Comparison of ENCODE assay signal across 20 mouse cellular contexts in the genomic region with DNA sequence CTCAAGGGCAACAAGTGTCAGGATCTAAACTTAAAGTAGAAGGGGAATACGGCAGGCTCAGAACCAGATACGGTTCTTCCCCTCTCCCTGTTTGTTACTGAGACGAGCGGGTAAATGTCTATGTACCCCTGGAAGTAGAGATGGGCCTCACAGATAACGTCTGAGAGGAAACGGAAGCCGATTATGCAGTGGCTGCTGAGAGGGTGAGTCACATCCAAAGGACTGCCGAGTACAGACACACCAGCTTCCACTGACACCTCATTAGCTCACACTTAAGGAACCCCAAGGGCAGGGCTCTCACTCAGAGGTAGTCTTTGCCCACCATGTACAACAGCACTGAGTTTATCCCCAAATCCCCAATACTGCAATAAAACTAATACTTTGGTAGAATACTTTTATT. TPM values are rescaled to one million over a fixed set of nuclear protein-coding genes. Genes with fewer than 3 reads are reported as not detected.
DNase-seq lines count a peak whose midpoint lies in the region; ATAC-seq and TF ChIP-seq lines count a peak whose summit lies in the region.
"Had no signal": no experiment of that assay in that cellular context is flagged by ENCODE, and none has a peak within 500 bp of the region (broad histone marks: within the 10 kb centered on the region; RNA-seq: fewer than 3 reads in every experiment).

No protein-coding gene starts in this region.

- WGBS in liver, embryonic 13.5 days (ENCODE audit: insufficient replicate concordance): 19% methylated on average over 8 of the region's 8 CpGs
- WGBS in intestine, postnatal 0 days: 51% methylated on average over 8 of the region's 8 CpGs

- no peak overlapping the region for H3K4me3 ChIP-seq in MEL (ENCODE audit: control insufficient read depth in 1 of 2, insufficient read depth in 1 of 2, low read depth in 2 of 2, low read length in 2 of 2)
- no peak overlapping the region for H3K4me3 ChIP-seq in liver, embryonic 13.5 days (replicated peaks)
- no peak overlapping the region for H3K4me3 ChIP-seq in intestine, postnatal 0 days (ENCODE audit: low read depth, low read length)
- H3K4me3 ChIP-seq: forebrain, embryonic 13.5 days; hindbrain, embryonic 13.5 days; limb, embryonic 12.5 days; midbrain, embryonic 10.5 days had no signal

- H3K9me3 ChIP-seq in MEL (replicated peaks; ENCODE audit: insufficient read depth, low read length): no peaks in the 10 kb centered on the region
- H3K9me3 ChIP-seq in liver, embryonic 13.5 days (replicated peaks): no peaks in the 10 kb centered on the region
- H3K9me3 ChIP-seq in intestine, postnatal 0 days (ENCODE audit: control insufficient read depth): no peaks in the 10 kb centered on the region
- H3K9me3 ChIP-seq: forebrain, embryonic 13.5 days; hindbrain, embryonic 13.5 days; limb, embryonic 12.5 days; midbrain, embryonic 10.5 days had no signal

- peak; percentile 55 to 67; a peak in 3 of 4 replicates for TF ChIP-seq EP300 in MEL (IDR thresholded peaks at IDR 0.05; ENCODE audit: low read depth in 1 of 2, low read length in 2 of 2)

- peak overlapping the region; percentile 49 for H3K27ac ChIP-seq in MEL (ENCODE audit: control insufficient read depth, low read depth, low read length)
- H3K27ac ChIP-seq in liver, embryonic 13.5 days: no peak overlapping the region
- H3K27ac ChIP-seq in intestine, postnatal 0 days (ENCODE audit: low read depth, low read length): no peak overlapping the region
- H3K27ac ChIP-seq: forebrain, embryonic 13.5 days; hindbrain, embryonic 13.5 days; limb, embryonic 12.5 days; midbrain, embryonic 10.5 days; stomach, postnatal 0 days had no signal

- DNase-seq in CD4-positive helper T cell, adult 2 months (ENCODE audit: low read depth, low spot score): peak; percentile 57
- peak; percentile 83 for DNase-seq in MEL (ENCODE audit: low read depth, low spot score)
- DNase-seq in liver, embryonic 13.5 days: no peak
- DNase-seq in thymus, postnatal 0 days (ENCODE audit: low spot score): peak; percentile 77
- no peak for DNase-seq in frontal cortex, postnatal 10 days (ENCODE audit: low spot score in 2 of 2)
- no peak for DNase-seq in layer of hippocampus, postnatal 25 days (ENCODE audit: extremely low spot score in 1 of 2, low spot score in 1 of 2)
- DNase-seq: adrenal gland, postnatal 10 days; cerebellum, adult 9-10 months; kidney, adult 2 months had no signal

- no peak for TF ChIP-seq CTCF in MEL (IDR thresholded peaks at IDR 0.05 in 2 of 3, conservative IDR thresholded peaks at IDR 0.05 in 1 of 3; ENCODE audit: control insufficient read depth in 1 of 3, insufficient read depth in 1 of 3, low read depth in 2 of 3, low read length in 3 of 3, poor library complexity in 1 of 3, severe bottlenecking in 1 of 3)
- no peak for TF ChIP-seq CTCF in intestine, postnatal 0 days (IDR thresholded peaks at IDR 0.05; ENCODE audit: low read depth)

- ATAC-seq in liver, embryonic 13.5 days (ENCODE audit: low read depth): peak; percentile 44; the same call in 1 of the 2 replicates
- no peak for ATAC-seq in intestine, postnatal 0 days
- ATAC-seq: forebrain, embryonic 13.5 days had no signal

- TF ChIP-seq POLR2A in MEL (IDR thresholded peaks at IDR 0.05; ENCODE audit: control insufficient read depth in 1 of 2, insufficient read depth in 1 of 2, low read depth in 1 of 2, low read length in 2 of 2, poor library complexity in 1 of 2): no peak

- H3K4me2 ChIP-seq in liver, embryonic 13.5 days: no peak overlapping the region
- no peak overlapping the region for H3K4me2 ChIP-seq in intestine, postnatal 0 days (replicated peaks; ENCODE audit: low read depth)
- H3K4me2 ChIP-seq: forebrain, embryonic 13.5 days; hindbrain, embryonic 13.5 days; limb, embryonic 12.5 days had no signal

- no peaks in the 10 kb centered on the region for H3K27me3 ChIP-seq in MEL (ENCODE audit: control insufficient read depth in 1 of 2, insufficient read depth in 2 of 2, low read length in 2 of 2)
- no peaks in the 10 kb centered on the region for H3K27me3 ChIP-seq in liver, embryonic 13.5 days
- no peaks in the 10 kb centered on the region for H3K27me3 ChIP-seq in intestine, postnatal 0 days (replicated peaks; ENCODE audit: control insufficient read depth, insufficient read depth, low read length)
- H3K27me3 ChIP-seq: forebrain, embryonic 13.5 days; hindbrain, embryonic 13.5 days; limb, embryonic 12.5 days had no signal

- H3K36me3 ChIP-seq in MEL (ENCODE audit: control insufficient read depth in 1 of 2, insufficient read depth in 2 of 2, low read length in 2 of 2): peaks cover 8 to 15% of the 10 kb centered on the region in 2 experiments
- peaks cover 2% of the 10 kb centered on the region; the same call in 1 of the 2 replicates for H3K36me3 ChIP-seq in liver, embryonic 13.5 days
- H3K36me3 ChIP-seq in intestine, postnatal 0 days (ENCODE audit: control insufficient read depth, insufficient read depth): peaks cover 4% of the 10 kb centered on the region; the same call in 1 of the 2 replicates

- no peak for TF ChIP-seq RAD21 in MEL (IDR thresholded peaks at IDR 0.05; ENCODE audit: low read depth, low read length)

- H3K79me2 ChIP-seq in MEL (ENCODE audit: control insufficient read depth, insufficient read depth, low read length, poor library complexity): peaks cover 7% of the 10 kb centered on the region; the same call in 1 of the 2 replicates

- no peak overlapping the region for H3K9ac ChIP-seq in MEL (ENCODE audit: control insufficient read depth, low read depth, low read length, poor library complexity, severe bottlenecking)
- no peak overlapping the region; the same call in 1 of the 2 replicates for H3K9ac ChIP-seq in liver, embryonic 13.5 days
- no peak overlapping the region for H3K9ac ChIP-seq in intestine, postnatal 0 days (ENCODE audit: low read depth, low read length)
- H3K9ac ChIP-seq: forebrain, embryonic 13.5 days; hindbrain, embryonic 13.5 days; limb, embryonic 12.5 days had no signal

- peaks cover 9 to 10% of the 10 kb centered on the region in 2 experiments for H3K4me1 ChIP-seq in MEL (ENCODE audit: control insufficient read depth in 1 of 2, insufficient read depth in 2 of 2, low read length in 2 of 2)
- peaks cover 19% of the 10 kb centered on the region for H3K4me1 ChIP-seq in liver, embryonic 13.5 days (replicated peaks)
- H3K4me1 ChIP-seq in intestine, postnatal 0 days (replicated peaks; ENCODE audit: control insufficient read depth, insufficient read depth, low read length): no peaks in the 10 kb centered on the region
- H3K4me1 ChIP-seq: forebrain, embryonic 13.5 days; hindbrain, embryonic 13.5 days; limb, embryonic 12.5 days; midbrain, embryonic 10.5 days had no signal

TF ChIP-seq in MEL, 35 proteins besides CTCF, POLR2A, EP300 and RAD21 (continues in another document):
- TF ChIP-seq POLR2AphosphoS5 (IDR thresholded peaks at IDR 0.05; ENCODE audit: borderline replicate concordance, low read depth, low read length): no peak
- no peak for TF ChIP-seq UBTF (IDR thresholded peaks at IDR 0.05; ENCODE audit: borderline replicate concordance, insufficient read depth, low read depth, low read length)
- TF ChIP-seq RCOR1 (IDR thresholded peaks at IDR 0.05; ENCODE audit: low read depth, low read length): no peak
- TF ChIP-seq MXI1 (IDR thresholded peaks at IDR 0.05; ENCODE audit: low read depth, low read length): no peak
- no peak for TF ChIP-seq MYC (IDR thresholded peaks at IDR 0.05; ENCODE audit: low read depth, low read length)
- TF ChIP-seq ELF1 (IDR thresholded peaks at IDR 0.05; ENCODE audit: low read depth, low read length): no peak
- no peak for TF ChIP-seq BHLHE40 (IDR thresholded peaks at IDR 0.05; ENCODE audit: borderline replicate concordance, low read depth, low read length)
- no peak for TF ChIP-seq HCFC1 (IDR thresholded peaks at IDR 0.05; ENCODE audit: low read depth, low read length)
- no peak for TF ChIP-seq USF1 (IDR thresholded peaks at IDR 0.05; ENCODE audit: low read depth, low read length)
- 0 out of 2 replicates have a peak, but pooled peaks have one; percentile 15 for TF ChIP-seq TBP (IDR thresholded peaks at IDR 0.05; ENCODE audit: low read depth, low read length)
- TF ChIP-seq JUND (IDR thresholded peaks at IDR 0.05; ENCODE audit: low read depth, low read length): no peak; the same call in 1 of the 2 replicates
- TF ChIP-seq POLR2AphosphoS2 (IDR thresholded peaks at IDR 0.05; ENCODE audit: low read length): no peak
- no peak for TF ChIP-seq ZC3H11A (IDR thresholded peaks at IDR 0.05; ENCODE audit: low read depth, low read length)
- TF ChIP-seq ZKSCAN1 (IDR thresholded peaks at IDR 0.05; ENCODE audit: low read depth, low read length): no peak
- TF ChIP-seq MAX (IDR thresholded peaks at IDR 0.05; ENCODE audit: low read length): no peak
- no peak for TF ChIP-seq ZNF384 (IDR thresholded peaks at IDR 0.05; ENCODE audit: low read depth, low read length)

RNA-seq across cellular contexts. Expression of gene Wdr60, which starts 8.2 kb away (rescaled TPM):
- 18.3 and 19.8 TPM in 2 replicates for total RNA-seq in MEL (2012; rRNA removed)
- polyA plus RNA-seq in MEL (2012; ENCODE audit: insufficient read depth in 1 of 2, insufficient read length in 2 of 2, low read depth in 1 of 2, low replicate concordance in 2 of 2, missing spikeins in 1 of 2): 10 to 100 TPM in 1 of 2 experiments, not detected in 1; 21.0 TPM
- 5.1 and 5.2 TPM in 2 replicates for polyA plus RNA-seq in liver, embryonic 13.5 days (2015; fragmentation: Nextera tagmentation; extraction: Ambion mirVana)
- 6.7 and 9.5 TPM in 2 replicates for polyA plus RNA-seq in thymus, postnatal 0 days (2015; fragmentation: Nextera tagmentation; extraction: Ambion mirVana)
- 4.4 and 6.5 TPM in 2 replicates for polyA plus RNA-seq in intestine, postnatal 0 days (2015; fragmentation: Nextera tagmentation; extraction: Ambion mirVana)
- 10 to 100 TPM; 14.7 to 16.9 TPM for total RNA-seq in layer of hippocampus, postnatal 25 days (2021)

RNA-seq across cellular contexts. Expression of gene Gm11027, which starts 20.5 kb away (rescaled TPM):
- not detected in 2 replicates for total RNA-seq in MEL (2012; rRNA removed)
- polyA plus RNA-seq in MEL (2012; ENCODE audit: insufficient read depth in 1 of 2, insufficient read length in 2 of 2, low read depth in 1 of 2, low replicate concordance in 2 of 2, missing spikeins in 1 of 2): not detected
- not detected in 2 replicates for polyA plus RNA-seq in liver, embryonic 13.5 days (2015; fragmentation: Nextera tagmentation; extraction: Ambion mirVana)
- polyA plus RNA-seq in thymus, postnatal 0 days (2015; fragmentation: Nextera tagmentation; extraction: Ambion mirVana): not detected in 2 replicates
- polyA plus RNA-seq in intestine, postnatal 0 days (2015; fragmentation: Nextera tagmentation; extraction: Ambion mirVana): not detected in 2 replicates
- total RNA-seq in layer of hippocampus, postnatal 25 days (2021): not detected
- total RNA-seq: adrenal gland, postnatal 10 days; left cerebral cortex, adult 18-20 months had no signal
- polyA plus RNA-seq: forebrain, embryonic 13.5 days; gonadal fat pad, adult 2 months; heart, embryonic 16.5 days; hindbrain, embryonic 13.5 days; kidney, adult 2 months; large intestine, adult 2 months; limb, embryonic 12.5 days; lung, embryonic 16.5 days; midbrain, embryonic 10.5 days; stomach, postnatal 0 days had no signal

RNA-seq across cellular contexts. Expression of gene Esyt2, which starts 26.3 kb away (rescaled TPM):
- total RNA-seq in MEL (2012; rRNA removed): 43.2 and 47.5 TPM in 2 replicates
- 10 to 100 TPM; 45.3 to 77.7 TPM for polyA plus RNA-seq in MEL (2012; ENCODE audit: insufficient read depth in 1 of 2, insufficient read length in 2 of 2, low read depth in 1 of 2, low replicate concordance in 2 of 2, missing spikeins in 1 of 2)
- polyA plus RNA-seq in liver, embryonic 13.5 days (2015; fragmentation: Nextera tagmentation; extraction: Ambion mirVana): 8.3 and 9.8 TPM in 2 replicates
- polyA plus RNA-seq in thymus, postnatal 0 days (2015; fragmentation: Nextera tagmentation; extraction: Ambion mirVana): 19.5 and 23.6 TPM in 2 replicates
- polyA plus RNA-seq in intestine, postnatal 0 days (2015; fragmentation: Nextera tagmentation; extraction: Ambion mirVana): 14.1 and 14.9 TPM in 2 replicates
- total RNA-seq in layer of hippocampus, postnatal 25 days (2021): 10 to 100 TPM; 58.1 to 71.6 TPM

Comparison
In these comparisons a context has a peak if more than half of its experiments do, and no peak if none do; other contexts are left out.
1. DNase-seq: peak in CD4-positive helper T cell, adult 2 months (single experiment), MEL (single experiment) and thymus, postnatal 0 days (single experiment); none in liver, embryonic 13.5 days (single experiment), frontal cortex, postnatal 10 days (0 of 2) and layer of hippocampus, postnatal 25 days (0 of 2).